Mouse (Mus musculus) intestine, embryonic 14.5 days (tissue): Measurements from ENCODE around the gene Arpc3. TPM values are rescaled to one million over a fixed set of nuclear protein-coding genes. Genes with fewer than 3 reads are reported as not detected.

ENCODE experiments used
- ATAC-seq: fragments of 200-750 bp; cut with Nextera tagmentation; replicated peaks from 2 replicates; pipeline ENCODE4 v1.8.0; 2017; ENCODE audit warnings: low read depth, moderate number of reproducible peaks, moderate TSS enrichment, moderate library complexity; ENCODE audit not compliant: low FRiP score, low TSS enrichment
- DNase-seq: peaks from one replicate; pipeline ENCODE4 v3.0.0-alpha.2; 2018; ENCODE audit warnings: low spot score
- H3K27ac ChIP-seq: fragments of 300-500 bp; sonication (generic); 2 replicates; pipeline ENCODE4 v1.5.1; 2014; ENCODE audit warnings: low read depth, mild to moderate bottlenecking, control low read depth
- H3K27me3 ChIP-seq: fragments of 300-500 bp; sonication (generic); replicated peaks from 2 replicates; pipeline ENCODE4 v1.6.1; 2014; ENCODE audit warnings: low read length, control low read depth; ENCODE audit not compliant: control insufficient read depth, insufficient read depth
- H3K36me3 ChIP-seq: fragments of 300-500 bp; sonication (generic); 2 replicates; pipeline ENCODE4 v1.6.1; 2014; ENCODE audit warnings: low read length, control low read depth; ENCODE audit not compliant: control insufficient read depth, insufficient read depth
- H3K4me1 ChIP-seq: fragments of 300-500 bp; sonication (generic); replicated peaks from 2 replicates; pipeline ENCODE4 v1.6.1; 2014; ENCODE audit warnings: low read length, control low read depth, mixed read lengths; ENCODE audit not compliant: control insufficient read depth, insufficient read depth
- H3K4me2 ChIP-seq: fragments of 300-500 bp; sonication (generic); 2 replicates; pipeline ENCODE4 v1.6.1; 2014; ENCODE audit warnings: low read length
- H3K4me3 ChIP-seq: fragments of 300-500 bp; sonication (generic); 2 replicates; pipeline ENCODE4 v1.5.1; 2014; ENCODE audit warnings: low read depth, low read length, control low read depth, mixed read lengths
- H3K9ac ChIP-seq: fragments of 300-500 bp; sonication (generic); 2 replicates; pipeline ENCODE4 v1.6.1; 2014; ENCODE audit warnings: mild to moderate bottlenecking, low read length
- H3K9me3 ChIP-seq: fragments of 300-500 bp; sonication (generic); 2 replicates; pipeline ENCODE4 v1.6.1; 2016; ENCODE audit warnings: low read length, control low read depth; ENCODE audit not compliant: control insufficient read depth
- WGBS: fragments of 180-500 bp; shearing (Covaris S2); extraction: QIAGEN DNeasy Blood & Tissue Kit; methylation state at CpG from one replicate; pipeline ENCODE4 v1.1.7; 2014; 5-methylcytosine and 5-hydroxymethylcytosine counted together
- polyA plus RNA-seq: library from polyadenylated mRNA; unstranded; fragments of >200 nt; fragmentation: Nextera tagmentation; extraction: Ambion mirVana; gene quantifications from 2 replicates; pipeline ENCODE4 v1.2.1, GENCODE M21; 2014

The Arpc3 gene
- polyA plus RNA-seq, 1 experiment from 2014 or later = 39.3 TPM

GRCm38 (mm10) chr5:122439400-122440094, 47.9 kb downstream of the Arpc3 start:
- no peak for ATAC-seq
- H3K27me3 ChIP-seq = no peaks in the 10 kb centered on the region
- no peaks in the 10 kb centered on the region for H3K9me3 ChIP-seq
- no peak overlapping the region for H3K27ac ChIP-seq
- no peak overlapping the region for H3K4me2 ChIP-seq
- H3K4me3 ChIP-seq = no peak overlapping the region
- H3K36me3 ChIP-seq = peaks cover 99% of the 10 kb centered on the region
- H3K4me1 ChIP-seq = no peaks in the 10 kb centered on the region
- H3K9ac ChIP-seq = no peak overlapping the region
- no peak for DNase-seq
- 75% methylated on average over 19 of the region's 19 CpGs for WGBS

- DNase-seq (no peak), ATAC-seq (no peak)
- Histone ChIP-seq H3K4me3 (no peak overlapping the region), H3K27me3 (no peaks in the 10 kb centered on the region), H3K4me2 (no peak overlapping the region), H3K4me1 (no peaks in the 10 kb centered on the region), H3K36me3 (peaks cover 99% of the 10 kb centered on the region), H3K9ac (no peak overlapping the region), H3K27ac (no peak overlapping the region), H3K9me3 (no peaks in the 10 kb centered on the region)
- WGBS = 89% methylated on average over 12 of the region's 12 CpGs
Observed at GRCm38 (mm10) chr5:122440095-122440630, 48.5 kb downstream of the Arpc3 start.

GRCm38 (mm10) chr5:122444492-122444891, 52.8 kb downstream of the Arpc3 start:
- Histone ChIP-seq H3K9me3 (no peaks in the 10 kb centered on the region), H3K4me2 (no peak overlapping the region), H3K27me3 (no peaks in the 10 kb centered on the region), H3K9ac (no peak overlapping the region), H3K4me1 (no peaks in the 10 kb centered on the region), H3K36me3 (peaks cover 67% of the 10 kb centered on the region), H3K27ac (no peak overlapping the region), H3K4me3 (no peak overlapping the region)
- ATAC-seq = no peak
- WGBS = 91% methylated on average over 10 of the region's 10 CpGs
- DNase-seq = no peak

GRCm38 (mm10) chr5:122445051-122445610, 53.5 kb downstream of the Arpc3 start:
- Histone ChIP-seq H3K4me2 (no peak overlapping the region), H3K9ac (no peak overlapping the region), H3K4me1 (no peaks in the 10 kb centered on the region), H3K9me3 (no peaks in the 10 kb centered on the region), H3K27ac (no peak overlapping the region), H3K27me3 (no peaks in the 10 kb centered on the region), H3K36me3 (peaks cover 61% of the 10 kb centered on the region), H3K4me3 (no peak overlapping the region)
- WGBS = 92% methylated on average over 11 of the region's 11 CpGs
- no peak for ATAC-seq
- no peak for DNase-seq

GRCm38 (mm10) chr5:122447857-122448256, 56.2 kb downstream of the Arpc3 start:
- no peak for ATAC-seq
- Histone ChIP-seq H3K4me3 (no peak overlapping the region), H3K36me3 (peaks cover 48% of the 10 kb centered on the region), H3K9me3 (no peaks in the 10 kb centered on the region), H3K27me3 (no peaks in the 10 kb centered on the region), H3K27ac (no peak overlapping the region), H3K9ac (no peak overlapping the region), H3K4me1 (no peaks in the 10 kb centered on the region), H3K4me2 (no peak overlapping the region)
- 81% methylated on average over 8 of the region's 8 CpGs for WGBS
- DNase-seq = no peak

GRCm38 (mm10) chr5:122448869-122449268, 57.2 kb downstream of the Arpc3 start:
- no peaks in the 10 kb centered on the region for H3K4me1 ChIP-seq
- no peaks in the 10 kb centered on the region for H3K9me3 ChIP-seq
- 73% methylated on average over 5 of the region's 5 CpGs for WGBS
- no peaks in the 10 kb centered on the region for H3K27me3 ChIP-seq
- H3K27ac ChIP-seq = no peak overlapping the region
- DNase-seq (no peak), ATAC-seq (no peak)
- peaks cover 48% of the 10 kb centered on the region for H3K36me3 ChIP-seq
- H3K4me2 ChIP-seq = no peak overlapping the region
- H3K9ac ChIP-seq = no peak overlapping the region
- H3K4me3 ChIP-seq = no peak overlapping the region

GRCm38 (mm10) chr5:122449946-122450345, 58.3 kb downstream of the Arpc3 start:
- WGBS = 67% methylated on average over 7 of the region's 7 CpGs
- no peak for ATAC-seq

GRCm38 (mm10) chr5:122450913-122451317, 59.2 kb downstream of the Arpc3 start:
- H3K27me3 ChIP-seq = no peaks in the 10 kb centered on the region
- no peak overlapping the region for H3K4me2 ChIP-seq
- H3K4me1 ChIP-seq = no peaks in the 10 kb centered on the region
- no peak overlapping the region for H3K27ac ChIP-seq
- DNase-seq (no peak), ATAC-seq (no peak)
- H3K9ac ChIP-seq = no peak overlapping the region
- 52% methylated on average over 5 of the region's 5 CpGs for WGBS
- no peak overlapping the region for H3K4me3 ChIP-seq
- peaks cover 48% of the 10 kb centered on the region for H3K36me3 ChIP-seq
- H3K9me3 ChIP-seq = no peaks in the 10 kb centered on the region

More at GRCm38 (mm10) chr5:122449946-122450345, 58.3 kb downstream of the Arpc3 start:
- Histone ChIP-seq H3K9ac (no peak overlapping the region), H3K4me3 (no peak overlapping the region), H3K36me3 (peaks cover 48% of the 10 kb centered on the region), H3K4me1 (no peaks in the 10 kb centered on the region), H3K4me2 (no peak overlapping the region), H3K27ac (no peak overlapping the region), H3K9me3 (no peaks in the 10 kb centered on the region), H3K27me3 (no peaks in the 10 kb centered on the region)
- no peak for DNase-seq

GRCm38 (mm10) chr5:122451324-122451723, 59.6 kb downstream of the Arpc3 start:
- no peaks in the 10 kb centered on the region for H3K27me3 ChIP-seq
- H3K9ac ChIP-seq = no peak overlapping the region
- no peaks in the 10 kb centered on the region for H3K4me1 ChIP-seq
- no peaks in the 10 kb centered on the region for H3K9me3 ChIP-seq
- no peak overlapping the region for H3K4me2 ChIP-seq
- 80% methylated on average over 5 of the region's 5 CpGs for WGBS
- H3K36me3 ChIP-seq = peaks cover 49% of the 10 kb centered on the region
- no peak for DNase-seq
- no peak for ATAC-seq
- H3K27ac ChIP-seq = no peak overlapping the region
- H3K4me3 ChIP-seq = no peak overlapping the region
